Mouse (Mus musculus) retina, postnatal 1 day (tissue): ENCODE data around the gene Aldh6a1.

Experiments
- DNase-seq: peaks from one replicate; pipeline ENCODE4 v3.0.0-alpha.2; 2012

Gene Aldh6a1

GRCm38 (mm10) chr12:84408819-84409507 lies 41.8 kb downstream of the Aldh6a1 start, which contains the start of the genes Entpd5 and Bbof1:
Entpd5 (minus strand) TSS chr12:84409029.
Bbof1 (plus strand) TSS chr12:84409071.
- peak; percentile 94 for DNase-seq

- DNase-seq, result peak; percentile 29
These were observed 42.7 kb downstream of the Aldh6a1 start for GRCm38 (mm10) chr12:84407874-84408818.

DNA sequence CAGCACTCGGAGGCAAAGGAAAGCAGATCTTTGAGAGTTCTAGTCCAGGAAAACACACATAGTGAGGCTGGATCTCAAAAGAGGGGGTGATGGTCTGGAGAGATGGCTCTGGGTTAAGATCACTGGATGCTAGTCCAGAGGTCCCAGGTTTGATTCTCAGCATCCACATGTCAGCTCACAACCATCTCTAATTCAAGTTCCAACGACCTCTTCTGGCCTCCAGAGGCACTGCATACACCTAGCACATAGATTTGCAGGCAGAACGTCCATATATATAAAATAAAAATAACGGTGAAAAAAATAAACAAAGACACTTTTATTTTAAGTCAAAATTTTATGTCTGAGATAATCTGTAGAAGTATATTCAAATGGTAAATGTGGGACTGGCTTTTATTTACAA lies 43.5 kb downstream of the Aldh6a1 start:
- no peak for DNase-seq

DNA sequence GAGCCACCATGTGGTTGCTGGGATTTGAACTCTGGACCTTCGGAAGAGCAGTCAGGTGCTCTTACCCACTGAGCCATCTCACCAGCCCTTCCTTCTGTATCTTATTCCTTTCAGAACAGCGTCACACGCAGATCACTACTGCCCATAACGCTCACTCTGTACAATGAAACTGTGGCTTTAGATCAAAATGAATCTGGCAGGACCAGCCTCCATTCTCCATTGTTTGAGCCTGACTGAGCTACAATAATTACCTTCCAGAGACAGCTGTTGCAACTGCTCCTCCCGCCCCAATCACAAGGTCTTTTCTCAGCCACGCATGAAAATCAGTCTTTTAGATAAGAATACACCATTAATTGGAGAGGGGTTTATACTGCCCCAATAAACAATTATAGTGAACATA lies 46.3 kb downstream of the Aldh6a1 start:
- DNase-seq, result peak; percentile 95

DNA sequence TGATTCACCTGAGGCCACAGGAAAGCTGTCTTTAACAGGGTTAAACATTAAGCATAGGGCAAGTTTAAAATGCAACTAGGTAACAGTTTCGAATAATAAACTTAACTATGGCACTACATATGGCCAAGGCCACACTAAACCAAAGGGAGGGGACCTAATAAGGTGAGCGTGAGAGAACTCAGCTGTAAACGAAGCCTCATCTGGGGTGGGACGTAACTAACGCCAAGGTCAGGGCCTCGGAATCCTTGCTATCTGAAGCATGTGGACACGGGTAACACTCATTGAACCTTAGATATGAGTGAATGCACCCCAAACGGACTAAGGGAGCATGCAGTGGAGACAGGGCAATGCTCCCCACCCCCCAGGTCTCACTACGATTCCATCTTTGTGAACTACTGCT lies 47.9 kb downstream of the Aldh6a1 start:
- no peak for DNase-seq

DNA sequence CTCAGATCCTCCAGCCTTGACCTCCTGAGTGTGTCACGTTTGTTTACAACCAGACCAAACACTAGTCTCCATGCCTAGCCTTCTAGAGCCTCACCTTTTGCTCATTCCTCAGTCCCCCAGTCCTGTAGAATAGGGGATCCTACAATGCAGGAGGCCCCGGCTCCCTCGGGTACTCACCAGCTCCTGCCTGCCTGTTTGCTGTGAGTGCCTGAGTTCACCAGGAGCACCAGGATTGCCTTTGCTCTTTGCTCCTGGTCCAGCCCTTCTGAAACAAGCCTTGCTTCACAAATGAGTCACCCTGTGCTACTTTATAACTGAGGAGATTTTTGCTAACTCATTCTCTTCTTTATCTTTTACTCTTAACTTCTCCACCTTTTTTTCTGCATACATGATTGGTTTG lies 50.2 kb downstream of the Aldh6a1 start:
- no peak for DNase-seq

DNA sequence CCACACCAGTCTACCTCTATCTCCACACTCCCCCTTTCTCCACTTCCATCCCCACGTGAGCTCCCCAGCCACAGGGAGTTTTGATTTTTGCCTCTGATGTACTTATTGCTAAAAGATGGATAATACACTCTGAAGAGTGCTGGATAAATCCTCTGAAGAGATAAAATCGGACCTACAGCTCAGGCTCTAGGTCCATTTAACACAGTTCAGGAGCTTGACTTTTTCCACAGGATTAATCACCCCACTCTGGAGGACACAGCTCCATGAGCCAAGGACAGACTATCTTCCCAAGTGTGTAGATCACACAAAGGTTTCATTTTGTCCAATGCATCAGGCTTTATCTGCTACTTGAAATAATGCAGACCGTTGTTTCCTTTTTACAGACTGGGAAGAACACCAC lies 50.7 kb downstream of the Aldh6a1 start:
- DNase-seq, result no peak

DNA sequence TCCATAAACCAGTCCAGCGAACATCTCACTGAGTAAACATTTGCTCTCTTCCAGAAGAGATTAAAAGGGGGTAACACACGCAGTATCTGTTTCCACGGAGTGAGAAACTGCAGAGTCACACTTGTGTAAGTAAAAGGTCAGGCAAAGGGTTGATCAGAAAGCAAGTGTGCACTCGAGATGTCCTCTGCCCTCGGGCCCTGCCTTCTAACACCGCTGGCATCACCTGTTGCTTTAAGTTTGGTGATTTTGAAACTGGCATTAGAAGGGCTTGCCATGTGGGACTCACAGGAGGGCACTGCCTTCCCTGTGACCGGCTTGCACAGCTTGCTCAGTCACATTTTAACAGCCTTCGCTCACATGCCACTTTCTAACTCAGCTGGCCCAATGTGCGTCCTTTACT lies 51.1 kb downstream of the Aldh6a1 start:
- no peak for DNase-seq

DNA sequence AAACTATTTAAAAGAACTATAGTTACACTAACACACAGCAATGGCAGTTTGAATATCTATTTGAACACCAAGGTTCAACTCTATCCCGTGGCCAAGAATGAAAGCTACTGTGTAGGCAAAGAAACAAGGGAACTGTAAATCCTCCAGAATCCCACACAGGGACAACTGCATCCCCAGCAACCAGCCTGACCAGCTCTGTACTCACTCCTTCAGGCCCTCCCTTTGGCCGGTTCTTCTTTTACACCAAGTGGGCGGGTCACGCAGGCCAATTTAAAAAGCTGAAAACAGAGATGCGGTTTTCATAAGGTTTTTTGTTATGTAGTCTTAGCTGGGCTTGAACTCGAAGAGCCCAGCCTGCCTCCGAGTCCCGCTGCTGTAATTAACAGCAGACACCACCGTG lies 51.7 kb downstream of the Aldh6a1 start:
- DNase-seq, result no peak

- no peak for DNase-seq
These were observed 52.2 kb downstream of the Aldh6a1 start for GRCm38 (mm10) chr12:84398629-84399028.

DNA sequence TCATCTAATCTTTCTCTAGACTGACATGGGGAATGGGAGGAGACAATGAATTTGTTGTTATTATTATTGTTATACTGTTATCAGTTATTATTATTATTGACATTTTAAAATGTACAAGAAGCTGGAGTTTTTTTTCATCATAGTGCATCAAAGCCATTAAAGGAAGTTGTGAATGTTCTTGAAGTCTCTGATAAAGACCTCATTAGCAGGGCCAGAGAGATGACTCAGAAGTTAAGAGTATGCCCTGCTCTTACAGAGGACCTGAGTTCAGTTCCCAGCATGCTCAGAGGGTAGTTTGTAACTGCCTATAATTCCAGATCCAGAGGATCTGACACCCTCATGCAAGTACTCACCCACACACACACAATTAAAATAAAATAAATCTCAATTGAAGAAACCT lies 53.1 kb downstream of the Aldh6a1 start:
- no peak for DNase-seq

GRCm38 (mm10) chr12:84396947-84397679 lies 53.7 kb downstream of the Aldh6a1 start:
- no peak for DNase-seq

GRCm38 (mm10) chr12:84393847-84394246 lies 57.0 kb downstream of the Aldh6a1 start:
- DNase-seq, result no peak

DNA sequence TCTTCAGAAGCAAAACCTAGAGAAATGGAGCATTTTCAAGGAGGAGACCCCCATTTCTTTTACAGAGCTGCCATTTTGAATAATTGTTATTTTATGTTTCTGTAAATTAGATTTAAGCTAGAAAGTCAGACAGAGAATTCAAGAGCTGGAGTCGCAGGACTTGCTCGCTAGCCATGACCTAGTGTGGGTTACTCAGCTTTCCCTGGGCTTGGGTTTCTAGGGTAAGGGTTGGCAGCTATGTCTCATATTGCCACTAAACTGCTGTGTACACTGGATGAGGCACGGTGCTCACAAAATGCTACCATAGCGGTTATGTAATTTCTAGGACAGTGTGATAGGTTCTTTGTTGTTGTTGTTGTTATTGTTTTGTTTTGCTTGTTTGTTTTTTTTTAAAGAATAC lies 58.1 kb downstream of the Aldh6a1 start:
- no peak for DNase-seq

DNA sequence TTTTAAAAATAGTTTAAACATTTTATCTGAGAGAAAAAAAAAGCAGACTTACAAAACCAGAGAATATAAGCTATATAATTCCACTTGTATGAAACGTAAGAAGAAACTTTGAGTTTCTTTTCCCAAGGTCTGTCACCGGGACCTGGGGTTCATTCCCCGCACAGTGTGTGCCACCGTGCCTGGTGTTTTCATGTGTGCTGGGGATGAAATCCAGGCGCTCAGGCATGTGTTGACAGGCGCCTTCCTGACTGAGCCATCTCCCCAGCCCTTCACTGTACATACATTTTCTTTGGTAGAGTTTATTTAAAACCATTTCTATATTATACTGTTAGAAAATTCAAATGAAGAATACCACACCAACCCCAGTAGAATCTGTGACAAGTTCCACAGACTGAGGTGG lies 60.5 kb downstream of the Aldh6a1 start:
- DNase-seq, result no peak

- DNase-seq, result no peak
These were observed 61.9 kb downstream of the Aldh6a1 start for GRCm38 (mm10) chr12:84388774-84389400.

GRCm38 (mm10) chr12:84388097-84388496 lies 62.7 kb downstream of the Aldh6a1 start:
- DNase-seq, result no peak

GRCm38 (mm10) chr12:84385408-84385807 lies 65.4 kb downstream of the Aldh6a1 start:
- no peak for DNase-seq

DNA sequence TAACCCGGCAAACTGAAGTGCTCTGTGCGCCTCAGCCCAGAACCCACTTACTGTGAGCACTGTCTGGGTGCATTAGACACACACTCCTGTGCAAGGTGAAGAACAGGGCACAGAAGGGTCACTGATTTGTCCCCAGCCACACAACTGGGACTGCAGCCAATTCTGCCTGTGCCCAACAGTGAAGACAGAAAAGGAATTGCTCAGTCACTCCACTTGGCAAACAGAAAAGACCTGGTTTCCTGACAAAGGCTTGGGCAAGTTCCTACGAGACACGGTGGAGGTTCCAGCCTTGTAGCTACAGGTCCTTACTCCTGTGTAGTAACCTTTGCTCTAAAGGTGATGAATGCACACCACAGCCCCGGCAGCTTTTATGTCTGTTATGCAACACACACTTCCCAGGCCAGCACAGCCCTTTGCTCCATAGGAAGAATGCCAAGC lies 66.1 kb downstream of the Aldh6a1 start:
- no peak for DNase-seq

DNA sequence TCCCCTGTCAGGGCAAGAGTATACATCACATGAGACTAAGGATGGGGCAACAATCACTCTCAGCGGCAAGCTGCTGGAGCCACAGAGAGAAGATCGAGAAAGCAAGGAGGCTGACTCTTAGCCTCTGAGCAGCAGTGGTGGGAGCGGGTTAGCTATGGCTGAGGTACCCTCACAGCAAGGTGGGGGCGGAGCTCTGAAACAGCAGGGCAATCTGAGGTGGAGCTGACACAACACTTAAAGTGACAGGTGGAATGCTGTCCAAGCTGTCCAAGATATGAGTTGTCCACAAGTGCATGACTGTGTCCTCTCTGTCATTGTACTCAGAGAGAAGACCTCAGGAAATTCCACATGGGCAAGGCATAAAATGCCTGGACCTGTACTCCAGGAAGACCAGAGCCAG lies 68.4 kb downstream of the Aldh6a1 start:
- no peak for DNase-seq
